8 mouse cellular contexts compared by ENCODE assay signal in the genomic region with DNA sequence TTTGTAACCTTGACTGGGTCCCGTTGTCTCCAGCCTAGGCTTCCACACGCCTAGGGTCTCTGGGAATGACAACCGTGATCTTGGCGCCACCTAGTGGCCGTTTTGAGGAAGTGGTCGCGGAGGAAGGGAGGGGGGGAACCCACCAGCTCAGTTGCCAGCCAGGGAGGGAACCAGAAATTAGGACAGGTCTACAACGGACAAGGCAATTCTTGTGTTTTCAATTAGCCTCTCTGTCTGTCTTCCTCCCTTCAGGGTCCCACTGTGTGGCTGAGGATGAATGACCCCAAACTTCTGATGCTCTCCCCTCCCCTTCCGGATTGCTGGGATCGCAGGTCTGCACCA. TPM values are rescaled to one million over a fixed set of nuclear protein-coding genes. Genes with fewer than 3 reads are reported as not detected.
A peak's percentile ranks its signal among the peaks of the same experiment; 100 is the strongest.
DNase-seq lines count a peak whose midpoint lies in the region; ATAC-seq and TF ChIP-seq lines count a peak whose summit lies in the region.

No protein-coding gene starts in this region.

- peak; percentile 62 for DNase-seq in A20 (ENCODE audit: low read depth, low spot score)
- DNase-seq in adrenal gland, postnatal 25 days, result peak; percentile 74
- DNase-seq in embryonic facial prominence, embryonic 11.5 days (ENCODE audit: low spot score), result peak; percentile 84
- DNase-seq in heart, adult 8-10 months (ENCODE audit: low spot score), result peak; percentile 74
- DNase-seq in kidney, adult 9 months, result peak; percentile 82
- peak; percentile 74 for DNase-seq in limb, embryonic 14.5 days (ENCODE audit: low spot score)
- DNase-seq in neural tube, embryonic 10.5 days (ENCODE audit: extremely low spot score, low spot score), result peak; percentile 81

- H3K9ac ChIP-seq in embryonic facial prominence, embryonic 11.5 days (replicated peaks; ENCODE audit: low read length), result no peak overlapping the region
- no peak overlapping the region for H3K9ac ChIP-seq in limb, embryonic 14.5 days (ENCODE audit: low read depth, low read length, severe bottlenecking)
- no peak overlapping the region for H3K9ac ChIP-seq in stomach, embryonic 14.5 days (replicated peaks; ENCODE audit: low read depth, low read length)

- H3K4me1 ChIP-seq in embryonic facial prominence, embryonic 11.5 days (ENCODE audit: control insufficient read depth, insufficient read depth, low read length), result no peaks in the 10 kb centered on the region
- no peaks in the 10 kb centered on the region for H3K4me1 ChIP-seq in limb, embryonic 14.5 days (ENCODE audit: control insufficient read depth, insufficient read depth, low read length)
- no peaks in the 10 kb centered on the region for H3K4me1 ChIP-seq in stomach, embryonic 14.5 days (ENCODE audit: control insufficient read depth, insufficient read depth, low read length)

- no peaks in the 10 kb centered on the region for H3K27me3 ChIP-seq in embryonic facial prominence, embryonic 11.5 days (ENCODE audit: control insufficient read depth, insufficient read depth, low read length)
- H3K27me3 ChIP-seq in limb, embryonic 14.5 days (ENCODE audit: control insufficient read depth, insufficient read depth, low read length), result no peaks in the 10 kb centered on the region
- H3K27me3 ChIP-seq in stomach, embryonic 14.5 days (ENCODE audit: control insufficient read depth, insufficient read depth, low read length), result no peaks in the 10 kb centered on the region

- 21% methylated on average over 10 of the region's 10 CpGs for WGBS in embryonic facial prominence, embryonic 11.5 days
- 18% methylated on average over 9 of the region's 10 CpGs for WGBS in limb, embryonic 14.5 days
- WGBS in stomach, embryonic 14.5 days, result 18% methylated on average over 10 of the region's 10 CpGs

- H3K4me3 ChIP-seq in embryonic facial prominence, embryonic 11.5 days (ENCODE audit: low read depth, low read length), result no peak overlapping the region
- no peak overlapping the region for H3K4me3 ChIP-seq in limb, embryonic 14.5 days (replicated peaks; ENCODE audit: low read length)
- H3K4me3 ChIP-seq in stomach, embryonic 14.5 days (ENCODE audit: low read depth, low read length), result no peak overlapping the region

- H3K9me3 ChIP-seq in embryonic facial prominence, embryonic 11.5 days (replicated peaks; ENCODE audit: control insufficient read depth, low read length), result no peaks in the 10 kb centered on the region
- H3K9me3 ChIP-seq in limb, embryonic 14.5 days (ENCODE audit: control insufficient read depth, low read length), result no peaks in the 10 kb centered on the region
- no peaks in the 10 kb centered on the region for H3K9me3 ChIP-seq in stomach, embryonic 14.5 days (ENCODE audit: control insufficient read depth, low read depth, low read length)

- no peak overlapping the region for H3K4me2 ChIP-seq in embryonic facial prominence, embryonic 11.5 days (ENCODE audit: low read depth, low read length)
- H3K4me2 ChIP-seq in limb, embryonic 14.5 days (replicated peaks; ENCODE audit: low read depth, low read length, severe bottlenecking), result no peak overlapping the region
- H3K4me2 ChIP-seq in stomach, embryonic 14.5 days (replicated peaks; ENCODE audit: low read depth, low read length), result no peak overlapping the region

- no peaks in the 10 kb centered on the region for H3K36me3 ChIP-seq in embryonic facial prominence, embryonic 11.5 days (replicated peaks; ENCODE audit: control insufficient read depth, insufficient read depth, low read depth, low read length)
- H3K36me3 ChIP-seq in limb, embryonic 14.5 days (ENCODE audit: control insufficient read depth, insufficient read depth, low read length), result no peaks in the 10 kb centered on the region
- H3K36me3 ChIP-seq in stomach, embryonic 14.5 days (ENCODE audit: control insufficient read depth, insufficient read depth, low read length), result no peaks in the 10 kb centered on the region

- no peak overlapping the region for H3K27ac ChIP-seq in embryonic facial prominence, embryonic 11.5 days (replicated peaks; ENCODE audit: low read depth, low read length)
- H3K27ac ChIP-seq in limb, embryonic 14.5 days (replicated peaks; ENCODE audit: low read depth, low read length), result no peak overlapping the region
- no peak overlapping the region for H3K27ac ChIP-seq in stomach, embryonic 14.5 days (ENCODE audit: low read length)

- ATAC-seq in embryonic facial prominence, embryonic 11.5 days (replicated peaks; ENCODE audit: insufficient number of reproducible peaks, low FRiP score, low TSS enrichment, low read depth), result no peak; the same call in 1 of the 2 replicates
- peak; percentile 84; the same call in 1 of the 2 replicates for ATAC-seq in limb, embryonic 14.5 days (ENCODE audit: low FRiP score, low read depth)
- peak; percentile 72; the same call in 1 of the 2 replicates for ATAC-seq in stomach, embryonic 14.5 days (ENCODE audit: insufficient number of reproducible peaks, insufficient read depth, low FRiP score, low read depth)

- TF ChIP-seq POLR2A in limb, embryonic 14.5 days (IDR thresholded peaks at IDR 0.05; ENCODE audit: borderline replicate concordance, extremely low read depth, insufficient read depth, insufficient read length), result 0 out of 2 replicates have a peak, but pooled peaks have one; percentile 33

RNA-seq across cellular contexts. Expression of a gene that starts 1.4 kb away (rescaled TPM):
- 108 and 116 TPM in 2 replicates for total RNA-seq in adrenal gland, postnatal 25 days (2021)
- polyA plus RNA-seq in embryonic facial prominence, embryonic 11.5 days (2014; fragmentation: Nextera tagmentation; extraction: Ambion mirVana), result 3.9 and 4.9 TPM in 2 replicates
- total RNA-seq in heart, adult 8-10 months (2022), result 10 to 100 TPM; 79.2 to 89.7 (median 83.6) TPM
- polyA plus RNA-seq in limb, embryonic 14.5 days (2012; rRNA removed), result 25.9 and 30.3 TPM in 2 replicates
- polyA plus RNA-seq in limb, embryonic 14.5 days (2014; fragmentation: Nextera tagmentation; extraction: Ambion mirVana), result 12.7 and 20.3 TPM in 2 replicates
- polyA plus RNA-seq in stomach, embryonic 14.5 days (2014; fragmentation: Nextera tagmentation; extraction: Ambion mirVana), result 9.3 and 12.3 TPM in 2 replicates
